Mouse (Mus musculus) lung, postnatal 0 days (tissue): ENCODE data around the gene Plod1. TPM values are rescaled to one million over a fixed set of nuclear protein-coding genes. Genes with fewer than 3 reads are reported as not detected.

Source experiments
- ATAC-seq: fragments of 200-750 bp; cut with Nextera tagmentation; 2 replicates; pipeline ENCODE4 v1.8.0; 2017; ENCODE audit warnings: moderate library complexity
- DNase-seq: peaks from one replicate; pipeline ENCODE4 v3.0.0-alpha.2; 2016; ENCODE audit warnings: low spot score
- H3K27ac ChIP-seq: fragments of 300-500 bp; sonication (generic); 2 replicates; pipeline ENCODE4 v1.5.1; 2014; ENCODE audit warnings: antibody characterized with exemption, mild to moderate bottlenecking, low read length, mixed read lengths
- H3K27me3 ChIP-seq: fragments of 300-500 bp; sonication (generic); replicated peaks from 2 replicates; pipeline ENCODE4 v1.6.1; 2014; ENCODE audit warnings: low read length, mixed read lengths; ENCODE audit not compliant: insufficient read depth
- H3K36me3 ChIP-seq: fragments of 300-500 bp; sonication (generic); 2 replicates; pipeline ENCODE4 v1.6.1; 2014; ENCODE audit warnings: low read length, mixed read lengths; ENCODE audit not compliant: insufficient read depth
- H3K4me1 ChIP-seq: fragments of 300-500 bp; sonication (generic); 2 replicates; pipeline ENCODE4 v1.6.1; 2014; ENCODE audit warnings: antibody characterized with exemption, low read depth, low read length, mixed read lengths; ENCODE audit not compliant: insufficient read depth
- H3K4me2 ChIP-seq: fragments of 300-500 bp; sonication (generic); replicated peaks from 2 replicates; pipeline ENCODE4 v1.6.1; 2014; ENCODE audit warnings: low read depth, mild to moderate bottlenecking, low read length, moderate library complexity, mixed read lengths
- H3K4me3 ChIP-seq: fragments of 300-500 bp; sonication (generic); 2 replicates; pipeline ENCODE4 v1.5.1; 2014; ENCODE audit warnings: low read depth, low read length
- H3K9ac ChIP-seq: fragments of 300-500 bp; sonication (generic); replicated peaks from 2 replicates; pipeline ENCODE4 v1.6.1; 2014; ENCODE audit warnings: low read depth, mild to moderate bottlenecking
- H3K9me3 ChIP-seq: fragments of 300-500 bp; sonication (generic); 2 replicates; pipeline ENCODE4 v1.6.1; 2016; ENCODE audit warnings: low read length, mixed read lengths
- CTCF ChIP-seq: IDR thresholded peaks from 2 replicates; pipeline ENCODE4 v1.5.1; 2016; ENCODE audit warnings: antibody characterized with exemption, mild to moderate bottlenecking
- EP300 ChIP-seq: IDR thresholded peaks from 2 replicates; pipeline ENCODE4 v1.6.1; 2016; ENCODE audit warnings: antibody characterized with exemption, mild to moderate bottlenecking, control low read depth
- WGBS: fragments of 180-500 bp; shearing (Covaris S2); extraction: QIAGEN DNeasy Blood & Tissue Kit; methylation state at CpG from one replicate; pipeline ENCODE4 v1.1.7; 2014; 5-methylcytosine and 5-hydroxymethylcytosine counted together
- polyA plus RNA-seq: library from polyadenylated mRNA; unstranded; fragments of >200 nt; fragmentation: Nextera tagmentation; extraction: Ambion mirVana; gene quantifications from 2 replicates; pipeline ENCODE4 v1.2.1, GENCODE M21; 2015

Gene Plod1
- polyA plus RNA-seq, 1 experiment from 2014 or later = 40.8 TPM

GRCm38 (mm10) chr4:147902906-147903500, 33.6 kb downstream of the Plod1 start:
- Histone ChIP-seq H3K27ac (no peak overlapping the region), H3K4me2 (no peak overlapping the region), H3K9me3 (no peaks in the 10 kb centered on the region), H3K9ac (no peak overlapping the region), H3K36me3 (0 out of 2 replicates have a peak, but pooled peaks cover 6% of the 10 kb centered on the region), H3K27me3 (no peaks in the 10 kb centered on the region), H3K4me3 (no peak overlapping the region), H3K4me1 (0 out of 2 replicates have a peak, but pooled peaks cover 4% of the 10 kb centered on the region)
- DNase-seq (no peak), ATAC-seq (no peak)
- whole genome bisulfite sequencing = 88% methylated on average over 12 of the region's 12 CpGs
- TF ChIP-seq CTCF = no peak

- no peak overlapping the region for H3K4me3 ChIP-seq
- no peak overlapping the region for H3K9ac ChIP-seq
- ATAC-seq (no peak), DNase-seq (no peak)
- no peak for TF ChIP-seq CTCF
- no peak for TF ChIP-seq EP300
- WGBS = 87% methylated on average over 7 of the region's 7 CpGs
- H3K4me2 ChIP-seq = no peak overlapping the region
- H3K9me3 ChIP-seq = no peaks in the 10 kb centered on the region
- H3K4me1 ChIP-seq = 0 out of 2 replicates have a peak, but pooled peaks cover 4% of the 10 kb centered on the region
- peaks cover 22% of the 10 kb centered on the region; the same call in 1 of the 2 replicates for H3K36me3 ChIP-seq
- no peak overlapping the region for H3K27ac ChIP-seq
- no peaks in the 10 kb centered on the region for H3K27me3 ChIP-seq
Observed at GRCm38 (mm10) chr4:147900452-147900851, 36.1 kb downstream of the Plod1 start.

GRCm38 (mm10) chr4:147897348-147897747, 39.2 kb downstream of the Plod1 start:
- H3K27me3 ChIP-seq = no peaks in the 10 kb centered on the region
- DNase-seq (no peak), ATAC-seq (no peak)
- no peak overlapping the region for H3K4me3 ChIP-seq
- 91% methylated on average over 3 of the region's 3 CpGs for WGBS
- no peaks in the 10 kb centered on the region for H3K4me1 ChIP-seq
- TF ChIP-seq CTCF = no peak
- TF ChIP-seq EP300 = no peak
- H3K9ac ChIP-seq = no peak overlapping the region
- H3K9me3 ChIP-seq = no peaks in the 10 kb centered on the region
- H3K36me3 ChIP-seq = peaks cover 32% of the 10 kb centered on the region
- H3K4me2 ChIP-seq = no peak overlapping the region
- H3K27ac ChIP-seq = no peak overlapping the region

- H3K4me2 ChIP-seq = no peak overlapping the region
- 53% methylated on average over 1 of the region's 1 CpGs for WGBS
- no peaks in the 10 kb centered on the region for H3K9me3 ChIP-seq
- no peak overlapping the region for H3K4me3 ChIP-seq
- H3K36me3 ChIP-seq = peaks cover 32% of the 10 kb centered on the region
- H3K27me3 ChIP-seq = no peaks in the 10 kb centered on the region
- H3K27ac ChIP-seq = no peak overlapping the region
- no peak overlapping the region for H3K9ac ChIP-seq
- ATAC-seq = no peak
- H3K4me1 ChIP-seq = no peaks in the 10 kb centered on the region
- no peak for TF ChIP-seq CTCF
- no peak for TF ChIP-seq EP300
- no peak for DNase-seq
Observed at GRCm38 (mm10) chr4:147896411-147896810, 40.2 kb downstream of the Plod1 start.

GRCm38 (mm10) chr4:147895815-147896330, 40.7 kb downstream of the Plod1 start:
- Histone ChIP-seq H3K9ac (no peak overlapping the region), H3K36me3 (peaks cover 35% of the 10 kb centered on the region), H3K27me3 (no peaks in the 10 kb centered on the region), H3K27ac (no peak overlapping the region), H3K4me1 (no peaks in the 10 kb centered on the region), H3K4me3 (no peak overlapping the region), H3K4me2 (no peak overlapping the region), H3K9me3 (no peaks in the 10 kb centered on the region)
- TF ChIP-seq CTCF = no peak
- TF ChIP-seq EP300 = no peak
- DNase-seq (no peak), ATAC-seq (no peak)
- 82% methylated on average over 4 of the region's 4 CpGs for WGBS

- H3K4me3 ChIP-seq = no peak overlapping the region
- TF ChIP-seq EP300 = no peak
- TF ChIP-seq CTCF = no peak
- DNase-seq = no peak
- WGBS = 69% methylated on average over 6 of the region's 6 CpGs
- H3K27ac ChIP-seq = no peak overlapping the region
- H3K4me1 ChIP-seq = no peaks in the 10 kb centered on the region
- H3K9ac ChIP-seq = no peak overlapping the region
- no peaks in the 10 kb centered on the region for H3K9me3 ChIP-seq
- peaks cover 37% of the 10 kb centered on the region for H3K36me3 ChIP-seq
- ATAC-seq = no peak
- no peak overlapping the region for H3K4me2 ChIP-seq
- no peaks in the 10 kb centered on the region for H3K27me3 ChIP-seq
Observed at GRCm38 (mm10) chr4:147890341-147890740, 46.2 kb downstream of the Plod1 start.
